Mouse (Mus musculus): ENCODE results near the gene Exosc5. TPM values are rescaled to one million over a fixed set of nuclear protein-coding genes. Genes with fewer than 3 reads are reported as not detected.

Exosc5 gene
- total and polyA plus RNA-seq, 3 experiments = 105 to 125 (median 123) TPM

DNA sequence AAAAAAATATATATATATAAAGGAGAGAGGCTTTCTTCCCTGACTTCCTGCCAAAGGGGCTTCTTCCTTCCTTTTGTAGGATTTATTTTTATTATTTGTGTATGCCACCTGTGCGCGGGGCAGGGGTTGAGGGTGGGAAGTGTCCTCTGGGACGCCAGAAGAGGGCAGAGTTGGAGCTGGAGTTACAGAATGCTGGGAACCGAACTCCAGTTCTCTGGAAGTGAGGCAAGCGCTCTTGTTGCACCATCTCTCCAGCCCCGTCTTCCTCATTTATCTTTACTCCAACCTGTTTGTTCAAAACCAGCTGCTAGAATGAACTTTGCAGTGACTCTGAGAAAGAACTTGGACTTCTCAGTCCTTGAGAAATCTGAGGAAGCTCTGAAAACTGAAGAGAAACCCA is 21.0 kb downstream of the Exosc5 start:
- Histone ChIP-seq H3K79me2 (replicated peaks; ENCODE audit: control insufficient read depth, extremely low read depth, insufficient read depth, poor library complexity, severe bottlenecking) (no peaks in the 10 kb centered on the region), H3K36me3 (replicated peaks in 1 of 2; ENCODE audit: control insufficient read depth in 1 of 2, insufficient read depth in 1 of 2, low read length in 1 of 2) (peaks cover 0 to 16% of the 10 kb centered on the region in 2 experiments), H3K4me1 (ENCODE audit: control insufficient read depth in 1 of 2, insufficient read depth in 2 of 2) (peaks cover 22 to 66% of the 10 kb centered on the region in 2 experiments), H3K27me3 (replicated peaks) (no peaks in the 10 kb centered on the region), H3K27ac (ENCODE audit: insufficient read depth, low read depth) (peak overlapping the region; percentile 93; the same call in 1 of the 2 replicates), H3K4me2 (ENCODE audit: insufficient read depth, low read depth, poor library complexity, severe bottlenecking) (peak overlapping the region; percentile 42), H3K4me3 (replicated peaks in 1 of 3; ENCODE audit: low read depth in 2 of 3, low read length in 2 of 3, poor library complexity in 1 of 3) (peak overlapping the region; percentile 37 to 71 (median 64)), H3K9me3 (replicated peaks; ENCODE audit: low read length) (peaks cover 4% of the 10 kb centered on the region), H3K9ac (ENCODE audit: insufficient read depth, low read depth) (peak overlapping the region; percentile 87)
- dilution Hi-C loops (cut with MboI; ENCODE audit: extremely low pct_ligation_motif_present, extremely low pct_unique_long_range_greater_than_20kb, low sequenced_read_pairs) (no loop called here), in situ Hi-C loops (cut with MboI; ENCODE audit: low pct_ligation_motif_present, low pct_unique_long_range_greater_than_20kb, low sequenced_read_pairs) (no loop called here)
- TF ChIP-seq PAX5 (IDR thresholded peaks at IDR 0.05; ENCODE audit: low read length) (no peak), UBTF (IDR thresholded peaks at IDR 0.05; ENCODE audit: low read depth, low read length) (no peak), CTCF (conservative IDR thresholded peaks at IDR 0.05 in 1 of 2, IDR thresholded peaks at IDR 0.05 in 1 of 2; ENCODE audit: low read depth in 2 of 2, low read length in 2 of 2) (peak in 1 of 2 experiments; percentile 20; a peak in 2 of 4 replicates), ZC3H11A (IDR thresholded peaks at IDR 0.05; ENCODE audit: low read depth, low read length) (no peak), IRF4 (IDR thresholded peaks at IDR 0.05; ENCODE audit: low read depth, low read length) (no peak), HCFC1 (IDR thresholded peaks at IDR 0.05; ENCODE audit: low read depth, low read length) (no peak)
- no peak for DNase-seq (ENCODE audit: extremely low read depth)

DNA sequence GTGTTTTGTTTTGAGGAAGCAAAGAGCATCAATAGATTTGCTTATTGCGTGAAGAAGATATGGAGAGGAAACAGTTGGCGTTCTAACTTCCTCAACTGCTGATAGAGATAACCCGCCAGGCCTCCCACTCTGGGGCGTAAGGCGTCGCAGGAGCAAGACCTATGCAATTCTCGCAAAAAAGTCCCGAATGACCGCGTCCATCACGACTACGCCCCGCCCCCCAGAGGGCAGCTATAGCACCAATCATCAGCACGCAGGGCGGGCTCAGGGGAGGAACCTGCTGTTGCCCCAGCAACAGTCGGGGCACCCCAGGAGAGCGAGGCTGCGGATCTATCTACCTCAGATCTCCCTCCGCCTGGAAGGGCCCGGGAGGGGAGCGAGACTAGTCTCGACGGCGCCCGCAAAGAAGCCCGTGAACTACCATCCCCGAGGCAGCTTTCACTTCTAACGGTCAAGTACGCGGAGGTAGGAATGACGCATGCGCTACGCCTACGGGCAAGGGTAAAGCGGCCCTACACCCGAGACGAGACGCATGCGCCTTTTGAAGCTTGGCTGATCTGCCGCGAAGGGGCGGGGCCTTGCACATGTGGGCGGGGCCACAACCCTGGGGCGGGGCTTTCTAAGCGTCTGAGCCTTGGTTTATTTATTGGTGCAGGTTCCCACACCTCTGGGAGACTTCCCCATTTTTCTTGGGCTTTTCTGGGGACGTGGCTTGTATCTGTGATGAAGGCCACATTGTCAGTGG is 21.7 kb downstream of the Exosc5 start, which contains the start of gene B9d2:
B9d2 (plus strand) TSS at position 267 of the 745 bp plus-strand sequence.
- in situ Hi-C loops (cut with MboI; ENCODE audit: low pct_ligation_motif_present, low pct_unique_long_range_greater_than_20kb, low sequenced_read_pairs) = no loop called here
- Histone ChIP-seq H3K79me2 (replicated peaks; ENCODE audit: control insufficient read depth, extremely low read depth, insufficient read depth, poor library complexity, severe bottlenecking) (no peaks in the 10 kb centered on the region), H3K4me2 (ENCODE audit: insufficient read depth, low read depth, poor library complexity, severe bottlenecking) (peak within 1 kb of the TSS; percentile 70), H3K4me3 (replicated peaks in 1 of 3; ENCODE audit: low read depth in 2 of 3, low read length in 2 of 3, poor library complexity in 1 of 3) (peak within 1 kb of the TSS; percentile 64 to 75 (median 71)), H3K27me3 (replicated peaks) (no peaks in the 10 kb centered on the region), H3K9me3 (replicated peaks; ENCODE audit: low read length) (peaks cover 4% of the 10 kb centered on the region), H3K27ac (ENCODE audit: insufficient read depth, low read depth) (peak within 1 kb of the TSS; percentile 93), H3K9ac (ENCODE audit: insufficient read depth, low read depth) (peak within 1 kb of the TSS; percentile 87), H3K36me3 (replicated peaks in 1 of 2; ENCODE audit: control insufficient read depth in 1 of 2, insufficient read depth in 1 of 2, low read length in 1 of 2) (peaks cover 0 to 21% of the 10 kb centered on the region in 2 experiments), H3K4me1 (ENCODE audit: control insufficient read depth in 1 of 2, insufficient read depth in 2 of 2) (peaks cover 22 to 68% of the 10 kb centered on the region in 2 experiments)
- dilution Hi-C loops (cut with MboI; ENCODE audit: extremely low pct_ligation_motif_present, extremely low pct_unique_long_range_greater_than_20kb, low sequenced_read_pairs) = no loop called here
- peak; percentile 98 for DNase-seq (ENCODE audit: extremely low read depth)
- TF ChIP-seq ETS1 (conservative IDR thresholded peaks at IDR 0.05; ENCODE audit: low read depth, low read length) (no peak), IRF4 (IDR thresholded peaks at IDR 0.05; ENCODE audit: low read depth, low read length) (peak; percentile 60; the same call in 1 of the 2 replicates), POLR2A (IDR thresholded peaks at IDR 0.05; ENCODE audit: low read depth, low read length) (peak; percentile 81), BHLHE40 (IDR thresholded peaks at IDR 0.05; ENCODE audit: low read depth, low read length) (no peak), RAD21 (IDR thresholded peaks at IDR 0.05; ENCODE audit: low read depth, low read length) (no peak), HCFC1 (IDR thresholded peaks at IDR 0.05; ENCODE audit: low read depth, low read length) (peak; percentile 48; the same call in 1 of the 2 replicates), NELFE (IDR thresholded peaks at IDR 0.05; ENCODE audit: low read depth, low read length) (peak; percentile 86), ZKSCAN1 (IDR thresholded peaks at IDR 0.05; ENCODE audit: borderline replicate concordance, low read depth, low read length) (no peak), TBP (conservative IDR thresholded peaks at IDR 0.05; ENCODE audit: low read depth, low read length) (peak; percentile 61), CHD2 (IDR thresholded peaks at IDR 0.05; ENCODE audit: low read length) (peak; percentile 39; the same call in 1 of the 2 replicates), NRF1 (IDR thresholded peaks at IDR 0.05; ENCODE audit: low read depth, low read length) (peak; percentile 94), RCOR1 (conservative IDR thresholded peaks at IDR 0.05; ENCODE audit: low read depth, low read length) (no peak), CTCF (conservative IDR thresholded peaks at IDR 0.05 in 1 of 2, IDR thresholded peaks at IDR 0.05 in 1 of 2; ENCODE audit: low read depth in 2 of 2, low read length in 2 of 2) (no peak), GABPA (IDR thresholded peaks at IDR 0.05; ENCODE audit: insufficient replicate concordance, low read depth, low read length) (no peak), TCF12 (IDR thresholded peaks at IDR 0.05; ENCODE audit: low read depth, low read length) (peak; percentile 74), ZC3H11A (IDR thresholded peaks at IDR 0.05; ENCODE audit: low read depth, low read length) (no peak), EP300 (IDR thresholded peaks at IDR 0.05; ENCODE audit: low read length) (no peak; the same call in none of the 2 replicates), PAX5 (IDR thresholded peaks at IDR 0.05; ENCODE audit: low read length) (no peak), KAT2A (IDR thresholded peaks at IDR 0.05; ENCODE audit: insufficient replicate concordance, low read length) (no peak), JUND (conservative IDR thresholded peaks at IDR 0.05; ENCODE audit: low read depth, low read length) (no peak), USF1 (IDR thresholded peaks at IDR 0.05; ENCODE audit: low read depth, low read length) (no peak), MEF2A (IDR thresholded peaks at IDR 0.05; ENCODE audit: borderline replicate concordance, low read depth, low read length) (peak; percentile 47; the same call in 1 of the 2 replicates), MXI1 (IDR thresholded peaks at IDR 0.05; ENCODE audit: low read depth, low read length) (peak; percentile 90), SIN3A (IDR thresholded peaks at IDR 0.05; ENCODE audit: low read length) (peak; percentile 68), MAZ (IDR thresholded peaks at IDR 0.05; ENCODE audit: low read depth, low read length) (no peak; the same call in 1 of the 2 replicates), ZMIZ1 (IDR thresholded peaks at IDR 0.05; ENCODE audit: low read depth, low read length) (peak; percentile 84), POLR2AphosphoS2 (IDR thresholded peaks at IDR 0.05; ENCODE audit: low read depth, low read length) (peak; percentile 67; the same call in 1 of the 2 replicates), MAFK (IDR thresholded peaks at IDR 0.05; ENCODE audit: insufficient replicate concordance, low read length) (no peak), SMC3 (IDR thresholded peaks at IDR 0.05; ENCODE audit: low read depth, low read length) (no peak)
